Mouse (Mus musculus) cerebellum, postnatal 36 days (tissue): ENCODE data around the gene Slc27a1.

ENCODE experiments used
- DNase-seq, 2 experiments: peaks; one replicate each; pipeline ENCODE4 v3.0.0; 2021 to 2022; ENCODE audit warnings: mixed read lengths in 2 of 2

The Slc27a1 gene

GRCm38 (mm10) chr8:71588762-71589161, 20.1 kb downstream of the Slc27a1 start:
- no peak for DNase-seq

- no peak for DNase-seq
Observed at GRCm38 (mm10) chr8:71591017-71591416, 22.3 kb downstream of the Slc27a1 start.

- peak; percentile 98 for DNase-seq
Observed at GRCm38 (mm10) chr8:71591471-71592373, 23.0 kb downstream of the Slc27a1 start, which contains the start of gene Pgls. Gene Pgls, plus strand, starts transcription at chr8:71592176.

GRCm38 (mm10) chr8:71592374-71593170, 23.9 kb downstream of the Slc27a1 start:
- peak; percentile 91 to 93 for DNase-seq

GRCm38 (mm10) chr8:71593556-71594323, 25.1 kb downstream of the Slc27a1 start:
- no peak for DNase-seq

- no peak for DNase-seq
Observed at GRCm38 (mm10) chr8:71594324-71594722, 25.6 kb downstream of the Slc27a1 start.

GRCm38 (mm10) chr8:71595862-71596261, 27.2 kb downstream of the Slc27a1 start:
- peak; percentile 94 to 97 for DNase-seq

- DNase-seq: no peak
Observed at GRCm38 (mm10) chr8:71596384-71596783, 27.7 kb downstream of the Slc27a1 start.

- DNase-seq: no peak
Observed at GRCm38 (mm10) chr8:71596798-71597197, 28.1 kb downstream of the Slc27a1 start.

GRCm38 (mm10) chr8:71597451-71597850, 28.8 kb downstream of the Slc27a1 start, which contains the start of gene Fam129c:
Gene Fam129c, plus strand, starts transcription at chr8:71597648.
- no peak for DNase-seq

- DNase-seq: no peak
Observed at GRCm38 (mm10) chr8:71598375-71598774, 29.7 kb downstream of the Slc27a1 start.

- DNase-seq: no peak
Observed at GRCm38 (mm10) chr8:71598841-71599240, 30.2 kb downstream of the Slc27a1 start.

GRCm38 (mm10) chr8:71601939-71602665, 33.4 kb downstream of the Slc27a1 start:
- DNase-seq: no peak

- DNase-seq: no peak
Observed at GRCm38 (mm10) chr8:71602666-71603334, 34.1 kb downstream of the Slc27a1 start.

GRCm38 (mm10) chr8:71604021-71604420, 35.3 kb downstream of the Slc27a1 start:
- DNase-seq: no peak

GRCm38 (mm10) chr8:71610822-71611651, 42.4 kb downstream of the Slc27a1 start, which contains the start of gene Colgalt1:
Gene Colgalt1, plus strand, starts transcription at chr8:71610998.
- DNase-seq: peak; percentile 97

GRCm38 (mm10) chr8:71612141-71612540, 43.5 kb downstream of the Slc27a1 start:
- DNase-seq: no peak

GRCm38 (mm10) chr8:71613418-71613817, 44.7 kb downstream of the Slc27a1 start:
- DNase-seq: no peak

GRCm38 (mm10) chr8:71619786-71620185, 51.1 kb downstream of the Slc27a1 start:
- no peak for DNase-seq

GRCm38 (mm10) chr8:71625088-71625487, 56.4 kb downstream of the Slc27a1 start:
- DNase-seq: no peak
